ENCODE assay signal across 19 mouse cellular contexts in genomic region chr8:12040924-12041323, GRCm38 (mm10).
A peak's percentile ranks its signal among the peaks of the same experiment; 100 is the strongest.
DNase-seq lines count a peak whose midpoint lies in the region; ATAC-seq and TF ChIP-seq lines count a peak whose summit lies in the region.
"Had no signal": no experiment of that assay in that cellular context is flagged by ENCODE, and none has a peak within 500 bp of the region (broad histone marks: within the 10 kb centered on the region; RNA-seq: fewer than 3 reads in every experiment).

No protein-coding gene starts in this region.

- TF ChIP-seq CTCF in bone marrow macrophage, adult 2 months (IDR thresholded peaks at IDR 0.05; ENCODE audit: low read depth, low read length): no peak

- H3K27ac ChIP-seq in liver, embryonic 12.5 days: peak overlapping the region; percentile 7; the same call in 1 of the 2 replicates
- no peak overlapping the region for H3K27ac ChIP-seq in liver, embryonic 11.5 days (ENCODE audit: low read depth, low read length)
- peak overlapping the region; percentile 60 for H3K27ac ChIP-seq in bone marrow macrophage, adult 2 months (ENCODE audit: insufficient read depth, low read depth, low read length)
- H3K27ac ChIP-seq in liver, embryonic 16.5 days (ENCODE audit: low read length): peak overlapping the region; percentile 41; the same call in 1 of the 2 replicates
- H3K27ac ChIP-seq: forebrain, embryonic 12.5 days; heart, adult 2 months; left cerebral cortex, adult 2 months; liver, embryonic 14.5 days had no signal

- H3K36me3 ChIP-seq in liver, embryonic 12.5 days: no peaks in the 10 kb centered on the region
- H3K36me3 ChIP-seq in liver, embryonic 11.5 days (ENCODE audit: control insufficient read depth, insufficient read depth, low read length): no peaks in the 10 kb centered on the region
- H3K36me3 ChIP-seq in liver, embryonic 16.5 days (ENCODE audit: control insufficient read depth, insufficient read depth): no peaks in the 10 kb centered on the region
- H3K36me3 ChIP-seq: forebrain, embryonic 12.5 days had no signal

- 54% methylated on average over 3 of the region's 3 CpGs for WGBS in liver, embryonic 12.5 days (ENCODE audit: insufficient replicate concordance)
- WGBS in liver, embryonic 11.5 days: 60% methylated on average over 3 of the region's 3 CpGs
- WGBS in liver, embryonic 16.5 days (ENCODE audit: insufficient replicate concordance): 39% methylated on average over 3 of the region's 3 CpGs

- no peak overlapping the region for H3K9ac ChIP-seq in liver, embryonic 12.5 days
- no peak overlapping the region for H3K9ac ChIP-seq in liver, embryonic 11.5 days (ENCODE audit: low read depth, low read length)
- no peak overlapping the region for H3K9ac ChIP-seq in liver, embryonic 16.5 days (ENCODE audit: low read depth, low read length)
- H3K9ac ChIP-seq: forebrain, embryonic 12.5 days; liver, embryonic 14.5 days had no signal

- H3K4me2 ChIP-seq in liver, embryonic 12.5 days: 0 out of 2 replicates have a peak overlapping the region, but pooled peaks have one; percentile 8
- H3K4me2 ChIP-seq in liver, embryonic 11.5 days: no peak overlapping the region
- H3K4me2 ChIP-seq in liver, embryonic 16.5 days (ENCODE audit: low read depth, low read length): no peak overlapping the region
- H3K4me2 ChIP-seq: forebrain, embryonic 12.5 days; midbrain, embryonic 11.5 days had no signal

- no peak for ATAC-seq in liver, embryonic 12.5 days
- ATAC-seq in liver, embryonic 11.5 days (replicated peaks; ENCODE audit: low FRiP score): no peak
- ATAC-seq in common myeloid progenitor, adult 5-6 weeks (replicated peaks; ENCODE audit: low read depth, poor library complexity, severe bottlenecking): peak; percentile 45; the same call in 1 of the 2 replicates
- ATAC-seq in liver, embryonic 16.5 days (ENCODE audit: low read depth): no peak
- ATAC-seq: hindbrain, embryonic 16.5 days had no signal

- no peak for DNase-seq in liver, embryonic 11.5 days (ENCODE audit: low spot score)
- DNase-seq in thymus, postnatal 14 days: no peak
- no peak for DNase-seq in left cerebral cortex, adult 11 months (ENCODE audit: low spot score)
- DNase-seq: cerebellum, adult 2 months; gastrocnemius, postnatal 14 days; heart, adult 2 months; heart, postnatal 36 days; kidney, adult 8-10 months; left cerebral cortex, postnatal 4 days; thymus, postnatal 36 days had no signal

- H3K4me3 ChIP-seq in liver, embryonic 12.5 days: no peak overlapping the region
- H3K4me3 ChIP-seq in liver, embryonic 11.5 days (ENCODE audit: low read depth, low read length): no peak overlapping the region
- no peak overlapping the region for H3K4me3 ChIP-seq in bone marrow macrophage, adult 2 months (ENCODE audit: insufficient read depth, low read length)
- H3K4me3 ChIP-seq in liver, embryonic 16.5 days (ENCODE audit: low read depth, low read length): no peak overlapping the region
- H3K4me3 ChIP-seq: forebrain, embryonic 12.5 days; heart, adult 2 months; left cerebral cortex, adult 2 months had no signal

- TF ChIP-seq POLR2A in bone marrow macrophage, adult 2 months (IDR thresholded peaks at IDR 0.05; ENCODE audit: borderline replicate concordance, low read depth, low read length): no peak

- H3K9me3 ChIP-seq in liver, embryonic 12.5 days (replicated peaks): no peaks in the 10 kb centered on the region
- H3K9me3 ChIP-seq in liver, embryonic 11.5 days (ENCODE audit: control insufficient read depth, low read length): no peaks in the 10 kb centered on the region
- H3K9me3 ChIP-seq in liver, embryonic 16.5 days (replicated peaks; ENCODE audit: control insufficient read depth, low read length): no peaks in the 10 kb centered on the region
- H3K9me3 ChIP-seq: forebrain, embryonic 12.5 days had no signal

- no peaks in the 10 kb centered on the region for H3K4me1 ChIP-seq in liver, embryonic 12.5 days
- H3K4me1 ChIP-seq in liver, embryonic 11.5 days (replicated peaks; ENCODE audit: control insufficient read depth, insufficient read depth, low read length): no peaks in the 10 kb centered on the region
- peaks cover 23% of the 10 kb centered on the region for H3K4me1 ChIP-seq in bone marrow macrophage, adult 2 months (ENCODE audit: control insufficient read depth, insufficient read depth, low read length)
- H3K4me1 ChIP-seq in liver, embryonic 16.5 days (ENCODE audit: control insufficient read depth, low read depth, low read length): no peaks in the 10 kb centered on the region

- H3K27me3 ChIP-seq in liver, embryonic 12.5 days (replicated peaks): no peaks in the 10 kb centered on the region
- H3K27me3 ChIP-seq in liver, embryonic 11.5 days (replicated peaks; ENCODE audit: control insufficient read depth, insufficient read depth, low read length): no peaks in the 10 kb centered on the region
- no peaks in the 10 kb centered on the region for H3K27me3 ChIP-seq in liver, embryonic 16.5 days (ENCODE audit: control insufficient read depth, insufficient read depth, low read depth, low read length)
